Mouse (Mus musculus) liver, adult 2 months (tissue): ENCODE data around the gene Btbd35f14.
"Not testable (repeated sequence)": the region's sequence is repeated elsewhere in the genome, so short reads cannot be mapped to it uniquely, and the experiment has no call there.

Experiments used
- CTCF ChIP-seq: fragments of 200-500 bp; IDR thresholded peaks from 2 replicates; pipeline ENCODE4 v1.5.1; 2011; ENCODE audit warnings: low read depth, low read length, control low read depth
- POLR2A ChIP-seq: fragments of 200-500 bp; IDR thresholded peaks from 2 replicates; pipeline ENCODE4 v1.6.1; 2011; ENCODE audit warnings: low read length, control low read depth; ENCODE audit not compliant: insufficient read depth; ENCODE audit errors: extremely low read depth

GRCm38 (mm10) chrX:33656872-33657271, 45.3 kb downstream of the Btbd35f14 start, which contains the start of gene Btbd35f13:
- TF ChIP-seq POLR2A, CTCF: not testable (repeated sequence)
